Mouse (Mus musculus) olfactory bulb, adult 2 months (tissue): ENCODE data around the gene Polr3gl.

Experiments
- CTCF ChIP-seq: fragments of 200-500 bp; IDR thresholded peaks from 2 replicates; pipeline ENCODE4 v1.5.1; 2012; ENCODE audit warnings: low read depth, mild to moderate bottlenecking, low read length, moderate library complexity; ENCODE audit not compliant: insufficient read depth
- POLR2A ChIP-seq: fragments of 200-500 bp; IDR thresholded peaks from 2 replicates; pipeline ENCODE4 v1.6.1; 2012; ENCODE audit warnings: mild to moderate bottlenecking, low read depth, low read length, moderate library complexity; ENCODE audit not compliant: insufficient read depth

GRCm38 (mm10) chr3:96545565-96545964 is 48.4 kb downstream of the Polr3gl start:
- TF ChIP-seq CTCF (no peak), POLR2A (no peak)
